ENCODE assay signal across 25 mouse cellular contexts in genomic region chr16:4377556-4377955, GRCm38 (mm10). TPM values are rescaled to one million over a fixed set of nuclear protein-coding genes. Genes with fewer than 3 reads are reported as not detected.
DNase-seq lines count a peak whose midpoint lies in the region; ATAC-seq and TF ChIP-seq lines count a peak whose summit lies in the region.
"Had no signal": no experiment of that assay in that cellular context is flagged by ENCODE, and none has a peak within 500 bp of the region (broad histone marks: within the 10 kb centered on the region; RNA-seq: fewer than 3 reads in every experiment).

No protein-coding gene starts in this region.

- no peak for TF ChIP-seq EP300 in liver, postnatal 0 days (IDR thresholded peaks at IDR 0.05; ENCODE audit: low read depth)

- WGBS in heart, embryonic 12.5 days = 70% methylated on average over 5 of the region's 5 CpGs
- WGBS in liver, adult 2 months = 17% methylated on average over 5 of the region's 5 CpGs
- WGBS in liver, postnatal 0 days (ENCODE audit: insufficient replicate concordance) = 72% methylated on average over 5 of the region's 5 CpGs

- H3K4me3 ChIP-seq in heart, embryonic 12.5 days = no peak overlapping the region
- H3K4me3 ChIP-seq in liver, adult 2 months (ENCODE audit: insufficient read depth, low read depth, low read length) = no peak overlapping the region
- H3K4me3 ChIP-seq in liver, postnatal 0 days (ENCODE audit: low read depth, low read length) = no peak overlapping the region
- no peak overlapping the region for H3K4me3 ChIP-seq in brown adipose tissue, adult 24 weeks (ENCODE audit: insufficient read depth, low read depth, low read length)
- H3K4me3 ChIP-seq: embryonic facial prominence, embryonic 12.5 days; hindbrain, embryonic 12.5 days; liver, embryonic 15.5 days; myocyte; neural tube, embryonic 13.5 days had no signal

- no peak overlapping the region for H3K9ac ChIP-seq in heart, embryonic 12.5 days
- no peak overlapping the region for H3K9ac ChIP-seq in liver, adult 2 months (ENCODE audit: low read depth, low read length)
- H3K9ac ChIP-seq in liver, postnatal 0 days (replicated peaks) = no peak overlapping the region
- H3K9ac ChIP-seq: embryonic facial prominence, embryonic 12.5 days; forebrain, postnatal 0 days; hindbrain, embryonic 12.5 days; liver, embryonic 15.5 days; neural tube, embryonic 13.5 days had no signal

- H3K79me2 ChIP-seq in liver, adult 2 months (ENCODE audit: control insufficient read depth, insufficient read depth, low read length) = peaks cover 21% of the 10 kb centered on the region

- no peaks in the 10 kb centered on the region for H3K27me3 ChIP-seq in heart, embryonic 12.5 days (replicated peaks)
- no peaks in the 10 kb centered on the region for H3K27me3 ChIP-seq in liver, adult 2 months (ENCODE audit: control insufficient read depth, insufficient read depth, low read length)
- no peaks in the 10 kb centered on the region for H3K27me3 ChIP-seq in liver, postnatal 0 days (ENCODE audit: insufficient read depth, low read length)
- H3K27me3 ChIP-seq: embryonic facial prominence, embryonic 12.5 days; hindbrain, embryonic 12.5 days; liver, embryonic 15.5 days; neural tube, embryonic 13.5 days had no signal

- no peaks in the 10 kb centered on the region for H3K9me3 ChIP-seq in heart, embryonic 12.5 days (replicated peaks)
- no peaks in the 10 kb centered on the region for H3K9me3 ChIP-seq in liver, postnatal 0 days (ENCODE audit: low read length)
- H3K9me3 ChIP-seq: embryonic facial prominence, embryonic 12.5 days; hindbrain, embryonic 12.5 days; liver, embryonic 15.5 days; neural tube, embryonic 13.5 days had no signal

- peak; percentile 35 for TF ChIP-seq CTCF in liver, adult 2 months (IDR thresholded peaks at IDR 0.05; ENCODE audit: low read depth, low read length)
- no peak for TF ChIP-seq CTCF in liver, postnatal 0 days (IDR thresholded peaks at IDR 0.05; ENCODE audit: low read depth)

- peak; percentile 94 for DNase-seq in heart, adult 11 months
- peak; percentile 99 for DNase-seq in liver, adult 2 months (ENCODE audit: extremely low read depth, low read depth, low spot score)
- DNase-seq in liver, postnatal 0 days = no peak
- peak; percentile 48 for DNase-seq in ovary, postnatal 36 days (ENCODE audit: low spot score)
- DNase-seq in ovary, postnatal 10 days (ENCODE audit: low spot score) = no peak
- no peak for DNase-seq in cerebellum, adult 11-12 months
- DNase-seq: cerebellum, adult 18-20 months; cerebellum, postnatal 25 days; forebrain, postnatal 0 days; gastrocnemius, postnatal 36 days; kidney, adult 18-20 months; layer of hippocampus, adult 9-11 months; thymus, adult 2 months; thymus, postnatal 4 days had no signal

- no peak for TF ChIP-seq POLR2A in liver, adult 2 months (IDR thresholded peaks at IDR 0.05; ENCODE audit: extremely low read depth, insufficient read depth, low read length)

- ATAC-seq in heart, embryonic 12.5 days (ENCODE audit: insufficient number of reproducible peaks, low FRiP score) = no peak
- no peak for ATAC-seq in liver, postnatal 0 days
- ATAC-seq: CD4-positive, CD25-positive, alpha-beta regulatory T cell, adult 4 months; forebrain, postnatal 0 days; lung, postnatal 0 days; midbrain, embryonic 16.5 days had no signal

- no peak overlapping the region for H3K4me2 ChIP-seq in heart, embryonic 12.5 days
- H3K4me2 ChIP-seq in liver, postnatal 0 days (ENCODE audit: low read depth, low read length) = no peak overlapping the region
- H3K4me2 ChIP-seq: embryonic facial prominence, embryonic 12.5 days; hindbrain, embryonic 12.5 days; liver, embryonic 15.5 days; neural tube, embryonic 13.5 days had no signal

- peaks cover 10% of the 10 kb centered on the region for H3K4me1 ChIP-seq in heart, embryonic 12.5 days (replicated peaks)
- H3K4me1 ChIP-seq in liver, adult 2 months (ENCODE audit: control insufficient read depth, insufficient read depth, low read length) = peaks cover 34% of the 10 kb centered on the region
- peaks cover 17% of the 10 kb centered on the region for H3K4me1 ChIP-seq in liver, postnatal 0 days (ENCODE audit: insufficient read depth)
- H3K4me1 ChIP-seq in brown adipose tissue, adult 24 weeks (ENCODE audit: control insufficient read depth, insufficient read depth, insufficient read length, low read length) = peaks cover 34% of the 10 kb centered on the region
- H3K4me1 ChIP-seq: embryonic facial prominence, embryonic 12.5 days; hindbrain, embryonic 12.5 days; neural tube, embryonic 13.5 days had no signal

- H3K27ac ChIP-seq in heart, embryonic 12.5 days (ENCODE audit: poor library complexity, severe bottlenecking) = no peak overlapping the region
- peak overlapping the region; percentile 83 for H3K27ac ChIP-seq in liver, adult 2 months (replicated peaks; ENCODE audit: insufficient read depth, low read depth, low read length)
- H3K27ac ChIP-seq in liver, postnatal 0 days (ENCODE audit: low read depth) = no peak overlapping the region
- peak overlapping the region; percentile 44 for H3K27ac ChIP-seq in brown adipose tissue, adult 24 weeks (replicated peaks; ENCODE audit: low read depth, low read length)
- H3K27ac ChIP-seq: embryonic facial prominence, embryonic 12.5 days; hindbrain, embryonic 12.5 days; liver, embryonic 15.5 days; neural tube, embryonic 13.5 days; stomach, postnatal 0 days had no signal

- no peaks in the 10 kb centered on the region for H3K36me3 ChIP-seq in heart, embryonic 12.5 days
- H3K36me3 ChIP-seq in liver, adult 2 months (ENCODE audit: control insufficient read depth, insufficient read depth, low read length) = no peaks in the 10 kb centered on the region
- no peaks in the 10 kb centered on the region for H3K36me3 ChIP-seq in liver, postnatal 0 days (replicated peaks; ENCODE audit: insufficient read depth, low read length)
- H3K36me3 ChIP-seq: embryonic facial prominence, embryonic 12.5 days; hindbrain, embryonic 12.5 days; liver, embryonic 15.5 days; neural tube, embryonic 13.5 days had no signal

RNA-seq across cellular contexts. Expression of gene Adcy9, which starts 42.7 kb away (rescaled TPM):
- 0.88 and 1.4 TPM in 2 replicates for polyA plus RNA-seq in heart, embryonic 12.5 days (2016; fragmentation: Nextera tagmentation; extraction: Ambion mirVana)
- 23.0 and 24.5 TPM in 2 replicates for total RNA-seq in liver, adult 2 months (2014; rRNA removed)
- 10.0 and 15.0 TPM in 2 replicates for polyA plus RNA-seq in liver, adult 2 months (2012; rRNA removed)
- 0.80 and 0.94 TPM in 2 replicates for polyA plus RNA-seq in liver, postnatal 0 days (2015; fragmentation: Nextera tagmentation; extraction: Ambion mirVana)
- polyA plus RNA-seq in brown adipose tissue, adult 24 weeks (2012; ENCODE audit: insufficient read depth, insufficient read length, missing spikeins) = 5.7 and 6.3 TPM in 2 replicates

Comparison
In these comparisons a context has a peak if more than half of its experiments do, and no peak if none do; other contexts are left out.
1. DNase-seq: peak in heart, adult 11 months (single experiment), liver, adult 2 months (single experiment) and ovary, postnatal 36 days (single experiment); none in liver, postnatal 0 days (single experiment), ovary, postnatal 10 days (single experiment) and cerebellum, adult 11-12 months (single experiment).
2. H3K27ac ChIP-seq: peak in liver, adult 2 months (single experiment) and brown adipose tissue, adult 24 weeks (single experiment); none in heart, embryonic 12.5 days (single experiment) and liver, postnatal 0 days (single experiment).